Mouse (Mus musculus) urinary bladder, postnatal 14 days (tissue): ENCODE results near the gene Bcl11b.

Experiments
- DNase-seq: peaks from one replicate; pipeline ENCODE4 v3.0.0; 2021; ENCODE audit warnings: low spot score

The Bcl11b gene

GRCm38 (mm10) chr12:107934831-107935437, 68.5 kb downstream of the Bcl11b start:
- DNase-seq = no peak

- DNase-seq = no peak
These were observed 71.3 kb downstream of the Bcl11b start for GRCm38 (mm10) chr12:107932140-107932539.

GRCm38 (mm10) chr12:107931476-107931875, 71.9 kb downstream of the Bcl11b start:
- DNase-seq = no peak

- DNase-seq = peak; percentile 58
These were observed 72.6 kb downstream of the Bcl11b start for GRCm38 (mm10) chr12:107930611-107931350.

GRCm38 (mm10) chr12:107928905-107929304, 74.5 kb downstream of the Bcl11b start:
- no peak for DNase-seq

GRCm38 (mm10) chr12:107928464-107928901, 74.9 kb downstream of the Bcl11b start:
- no peak for DNase-seq

GRCm38 (mm10) chr12:107927961-107928431, 75.4 kb downstream of the Bcl11b start:
- DNase-seq = no peak

- DNase-seq = no peak
These were observed 77.1 kb downstream of the Bcl11b start for GRCm38 (mm10) chr12:107926074-107926855.

GRCm38 (mm10) chr12:107924696-107925095, 78.7 kb downstream of the Bcl11b start:
- no peak for DNase-seq

- DNase-seq = no peak
These were observed 79.4 kb downstream of the Bcl11b start for GRCm38 (mm10) chr12:107923963-107924362.

GRCm38 (mm10) chr12:107922180-107922579, 81.2 kb downstream of the Bcl11b start:
- no peak for DNase-seq

GRCm38 (mm10) chr12:107921566-107921965, 81.8 kb downstream of the Bcl11b start:
- DNase-seq = no peak

GRCm38 (mm10) chr12:107921154-107921553, 82.2 kb downstream of the Bcl11b start:
- DNase-seq = no peak

- no peak for DNase-seq
These were observed 82.7 kb downstream of the Bcl11b start for GRCm38 (mm10) chr12:107920716-107921115.

- DNase-seq = no peak
These were observed 83.3 kb downstream of the Bcl11b start for GRCm38 (mm10) chr12:107920076-107920475.

- DNase-seq = no peak
These were observed 84.6 kb downstream of the Bcl11b start for GRCm38 (mm10) chr12:107918779-107919178.

GRCm38 (mm10) chr12:107916008-107916407, 87.4 kb downstream of the Bcl11b start:
- no peak for DNase-seq

GRCm38 (mm10) chr12:107915396-107915795, 88.0 kb downstream of the Bcl11b start:
- DNase-seq = no peak

- no peak for DNase-seq
These were observed 94.6 kb downstream of the Bcl11b start for GRCm38 (mm10) chr12:107908826-107909225.

- no peak for DNase-seq
These were observed 98.1 kb downstream of the Bcl11b start for GRCm38 (mm10) chr12:107905333-107905732.

- DNase-seq = no peak
These were observed 98.9 kb downstream of the Bcl11b start for GRCm38 (mm10) chr12:107904457-107904856.

- DNase-seq = no peak
These were observed 99.5 kb downstream of the Bcl11b start for GRCm38 (mm10) chr12:107903949-107904348.

- no peak for DNase-seq
These were observed 112.0 kb downstream of the Bcl11b start for GRCm38 (mm10) chr12:107891449-107891848.
